Mouse (Mus musculus) layer of hippocampus, adult 9-11 months (tissue): ENCODE results near the gene Col9a2.

Source experiments
- DNase-seq: peaks from one replicate; pipeline ENCODE4 v3.0.0; 2022

Col9a2 gene

GRCm38 (mm10) chr4:121039331-121040115, at the start of gene Col9a2:
Gene Col9a2, plus strand, starts transcription at chr4:121039385.
- DNase-seq: no peak

- no peak for DNase-seq
Observed at GRCm38 (mm10) chr4:120992284-120992683, 46.9 kb upstream of the Col9a2 start.

- DNase-seq: peak; percentile 55
Observed at GRCm38 (mm10) chr4:120993025-120993424, 46.2 kb upstream of the Col9a2 start.

GRCm38 (mm10) chr4:120995911-120996310, 43.3 kb upstream of the Col9a2 start:
- DNase-seq: no peak

GRCm38 (mm10) chr4:121001042-121001441, 38.1 kb upstream of the Col9a2 start:
- no peak for DNase-seq

GRCm38 (mm10) chr4:121001659-121002058, 37.5 kb upstream of the Col9a2 start:
- no peak for DNase-seq

GRCm38 (mm10) chr4:121002400-121003171, 36.6 kb upstream of the Col9a2 start:
- DNase-seq: no peak

GRCm38 (mm10) chr4:121003611-121004091, 35.5 kb upstream of the Col9a2 start:
- DNase-seq: peak; percentile 60

GRCm38 (mm10) chr4:121004679-121005078, 34.5 kb upstream of the Col9a2 start:
- no peak for DNase-seq

- no peak for DNase-seq
Observed at GRCm38 (mm10) chr4:121007006-121007405, 32.2 kb upstream of the Col9a2 start.

GRCm38 (mm10) chr4:121008071-121008745, 31.0 kb upstream of the Col9a2 start:
- DNase-seq: no peak

- peak; percentile 62 for DNase-seq
Observed at GRCm38 (mm10) chr4:121009151-121009550, 30.0 kb upstream of the Col9a2 start.

- no peak for DNase-seq
Observed at GRCm38 (mm10) chr4:121010770-121011549, 28.2 kb upstream of the Col9a2 start.

- no peak for DNase-seq
Observed at GRCm38 (mm10) chr4:121014594-121015267, 24.5 kb upstream of the Col9a2 start.

GRCm38 (mm10) chr4:121015268-121015659, 23.9 kb upstream of the Col9a2 start:
- no peak for DNase-seq

GRCm38 (mm10) chr4:121016021-121016898, 22.9 kb upstream of the Col9a2 start:
- peak; percentile 55 for DNase-seq

- DNase-seq: peak; percentile 99
Observed at GRCm38 (mm10) chr4:121016928-121017657, 22.1 kb upstream of the Col9a2 start, which contains the start of gene Smap2. Gene Smap2, minus strand, starts transcription at chr4:121017247.

GRCm38 (mm10) chr4:121018250-121018649, 20.9 kb upstream of the Col9a2 start:
- DNase-seq: no peak

GRCm38 (mm10) chr4:121020040-121020790, 19.0 kb upstream of the Col9a2 start:
- DNase-seq: no peak
